Mouse (Mus musculus) urinary bladder, postnatal 14 days (tissue): ENCODE results near the gene Slc12a1.
A peak's percentile ranks its signal among the peaks of the same experiment; 100 is the strongest.

Source experiments
- DNase-seq: peaks from one replicate; pipeline ENCODE4 v3.0.0; 2021; ENCODE audit warnings: low spot score

Gene Slc12a1

DNA sequence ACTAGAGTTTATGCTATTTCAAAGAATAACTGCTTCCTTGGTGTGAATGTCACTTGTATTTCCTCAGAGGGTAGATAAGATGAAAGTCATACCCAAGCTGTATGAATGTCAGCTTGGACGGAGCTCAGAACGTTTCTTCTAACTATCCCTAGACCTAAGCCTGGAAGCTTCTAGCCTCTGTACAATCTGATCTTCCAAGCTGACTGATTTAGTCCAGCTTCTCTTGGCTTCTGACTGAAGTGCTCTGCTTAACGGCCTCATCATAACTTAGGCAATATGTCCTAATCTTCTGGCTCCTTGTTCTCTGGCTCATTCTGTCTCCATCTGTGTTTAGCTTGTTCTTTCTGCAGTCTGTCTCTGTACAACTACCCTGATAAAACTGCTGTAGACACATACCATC lies 102.3 kb downstream of the Slc12a1 start:
- DNase-seq, result no peak

DNA sequence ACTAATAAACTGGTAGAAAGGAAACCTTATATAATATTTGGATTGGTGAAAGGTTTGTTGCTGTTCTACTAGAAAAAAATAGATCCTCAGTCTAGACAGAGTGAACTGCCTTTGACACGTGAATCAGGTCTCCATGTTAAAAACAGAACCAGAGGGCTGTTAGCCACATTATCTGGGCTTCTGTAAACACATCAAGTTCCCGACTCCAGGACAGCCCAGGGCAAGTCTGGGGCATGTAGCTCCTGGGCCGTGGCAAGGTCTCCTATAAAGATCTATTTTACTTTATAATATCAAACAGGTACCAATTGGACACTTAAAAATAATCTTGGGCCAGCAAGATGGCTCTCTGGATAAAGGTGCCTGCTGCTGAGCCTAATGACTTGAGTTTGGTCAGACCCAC lies 103.6 kb downstream of the Slc12a1 start:
- no peak for DNase-seq

DNA sequence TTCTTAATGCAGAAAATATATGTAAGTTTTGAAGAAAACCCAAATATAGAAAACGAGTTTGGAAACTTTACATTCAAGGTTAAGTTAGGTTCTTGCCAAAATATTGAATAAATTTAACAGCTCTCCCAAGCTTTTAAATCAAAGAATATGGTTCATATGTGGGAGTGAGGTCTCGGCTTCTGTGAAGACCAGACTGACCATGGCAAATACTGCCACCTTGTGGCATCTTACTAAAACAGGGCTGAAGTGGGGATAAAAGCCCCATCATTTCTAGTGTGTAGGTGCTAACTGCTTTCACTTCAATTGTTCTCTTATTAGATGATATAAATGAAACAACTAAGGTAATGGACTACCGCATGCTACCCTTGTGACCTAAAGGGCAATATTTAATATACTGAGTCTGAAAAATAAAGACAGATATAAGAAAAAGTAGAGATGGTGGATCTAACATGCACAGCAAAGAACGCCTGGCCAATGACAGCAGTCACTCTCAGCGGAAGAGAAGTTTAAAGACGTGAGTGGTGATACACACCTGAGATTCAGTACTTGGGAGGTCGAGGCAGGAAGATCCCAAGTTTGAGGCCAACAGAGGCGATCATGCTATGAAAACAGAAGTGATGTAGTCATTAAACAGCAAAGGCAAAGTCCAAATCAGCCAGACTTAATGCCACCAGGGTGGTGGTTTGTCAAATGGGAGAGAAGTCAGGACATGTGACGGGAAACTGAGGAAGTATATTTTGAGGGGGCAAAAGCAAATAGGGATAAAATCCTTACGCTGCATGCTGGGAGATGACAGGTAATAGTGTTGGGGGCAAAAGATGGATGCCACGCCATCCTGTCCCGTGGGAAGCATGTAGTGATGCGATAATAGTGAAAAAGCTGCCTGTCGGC lies 107.2 kb downstream of the Slc12a1 start:
- no peak for DNase-seq

DNA sequence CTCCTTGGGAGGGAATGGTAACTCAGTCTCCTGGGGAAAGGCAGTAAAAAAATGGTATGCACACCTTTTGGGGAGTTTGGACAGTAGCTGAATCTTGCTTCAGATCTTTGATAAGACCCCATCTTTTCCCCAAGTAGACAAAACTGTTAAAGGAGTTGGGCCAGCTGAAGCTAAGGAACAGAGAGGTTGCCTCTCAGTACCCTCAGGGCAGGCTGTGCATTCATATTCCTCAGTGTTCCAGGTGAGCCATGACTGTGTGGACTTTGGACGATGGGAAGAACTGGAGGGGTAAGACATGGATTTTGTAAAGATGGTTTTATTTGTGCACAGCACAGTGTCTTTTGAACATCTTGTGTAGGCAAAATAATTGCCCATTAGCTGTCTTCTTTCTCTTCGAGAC lies 108.0 kb downstream of the Slc12a1 start:
- no peak for DNase-seq

DNA sequence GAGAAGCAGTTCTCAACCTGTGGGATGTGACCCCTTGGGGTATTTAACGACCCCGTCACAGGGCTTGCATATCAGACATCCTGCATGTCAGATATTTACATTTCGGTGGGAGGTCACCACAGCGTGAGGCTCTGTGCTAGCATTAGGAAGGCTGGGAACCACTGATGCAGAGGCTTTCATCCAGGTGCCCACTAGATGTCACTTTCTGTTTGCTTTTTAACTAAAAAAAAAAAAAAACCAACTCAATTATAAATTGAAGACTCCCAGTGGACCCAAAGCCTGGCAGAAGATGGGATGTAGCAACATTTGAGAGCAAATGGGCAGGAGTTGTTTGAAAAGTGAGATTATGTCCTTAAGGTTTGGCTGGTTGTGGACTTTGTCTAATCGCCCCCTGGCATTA lies 110.8 kb downstream of the Slc12a1 start:
- peak; percentile 24 for DNase-seq

DNA sequence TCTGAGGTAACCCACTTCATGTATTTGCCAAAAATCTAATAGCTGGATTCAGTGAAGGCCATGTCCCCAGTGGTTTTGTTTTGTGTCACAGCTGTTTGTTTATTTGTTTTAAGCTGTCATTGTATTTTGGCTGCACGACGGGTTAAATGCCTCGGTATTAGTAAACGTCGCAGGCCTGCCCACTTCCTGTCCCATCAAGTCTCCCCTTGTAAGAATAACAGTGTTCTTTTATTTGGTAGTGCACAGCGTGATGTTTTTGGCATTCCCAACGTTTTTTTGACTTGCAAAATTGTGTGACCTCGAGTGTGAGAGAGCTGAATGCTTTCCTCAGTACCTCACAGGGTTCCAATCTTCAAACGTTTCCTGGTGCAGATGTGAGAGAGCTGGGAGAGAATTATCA lies 111.4 kb downstream of the Slc12a1 start:
- no peak for DNase-seq

DNA sequence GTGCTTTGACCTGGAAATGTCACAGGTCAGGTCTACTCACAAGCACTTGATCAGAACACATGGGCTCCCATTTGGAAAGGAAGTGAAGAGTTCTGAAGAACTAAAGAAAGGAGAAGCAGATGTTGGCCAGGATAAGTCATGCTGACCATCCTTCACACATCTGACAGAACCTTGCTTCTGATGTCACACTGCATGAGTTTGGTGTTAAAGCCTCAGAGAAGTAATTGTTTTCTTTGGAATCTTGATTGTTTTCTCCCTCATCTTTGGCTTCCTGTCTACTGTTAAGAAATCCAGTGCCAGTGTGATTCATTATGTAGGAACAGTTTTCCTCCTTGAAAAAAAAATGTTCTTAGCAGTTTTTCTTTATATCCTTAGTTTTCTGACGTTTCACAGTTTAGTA lies 116.6 kb downstream of the Slc12a1 start:
- DNase-seq, result no peak

DNA sequence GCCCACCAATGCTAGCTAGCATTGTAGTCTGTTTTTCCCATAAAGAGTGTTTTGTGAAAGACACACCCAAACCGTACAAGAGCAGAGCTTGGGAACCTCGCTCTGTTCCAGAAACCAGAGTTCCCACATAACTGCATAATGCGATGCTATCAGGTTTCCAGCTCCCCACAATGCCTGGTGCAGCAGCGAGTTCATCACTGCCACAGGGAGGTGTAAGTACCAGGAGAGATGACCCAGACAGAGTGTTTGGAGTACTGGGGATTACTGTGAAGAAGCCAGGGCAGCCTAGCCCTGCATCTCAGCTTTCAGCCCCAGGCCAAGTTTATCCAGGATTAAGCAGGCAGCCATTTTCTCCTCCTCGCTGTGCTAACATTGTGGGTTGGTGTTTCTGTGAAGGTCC lies 123.3 kb downstream of the Slc12a1 start:
- DNase-seq, result no peak

DNA sequence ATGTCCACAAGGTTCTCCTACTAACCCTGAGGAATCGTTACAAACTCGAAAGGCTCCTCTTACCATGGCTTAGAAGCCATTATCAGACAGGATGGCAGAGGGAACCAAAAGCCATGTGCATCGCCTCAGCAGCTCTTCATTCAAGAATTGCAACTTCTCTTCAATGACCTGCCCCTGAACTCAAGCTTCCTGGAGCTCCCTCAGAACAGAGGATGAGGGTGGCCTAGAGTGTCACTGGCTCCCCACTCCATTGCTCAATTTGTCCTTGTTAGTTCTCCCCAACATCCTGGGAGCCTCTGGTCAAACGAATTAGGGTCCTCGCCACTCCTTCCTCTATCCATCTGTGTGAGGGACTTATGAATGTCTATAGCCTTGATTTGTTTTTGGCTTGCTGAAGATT lies 124.4 kb downstream of the Slc12a1 start:
- no peak for DNase-seq

DNA sequence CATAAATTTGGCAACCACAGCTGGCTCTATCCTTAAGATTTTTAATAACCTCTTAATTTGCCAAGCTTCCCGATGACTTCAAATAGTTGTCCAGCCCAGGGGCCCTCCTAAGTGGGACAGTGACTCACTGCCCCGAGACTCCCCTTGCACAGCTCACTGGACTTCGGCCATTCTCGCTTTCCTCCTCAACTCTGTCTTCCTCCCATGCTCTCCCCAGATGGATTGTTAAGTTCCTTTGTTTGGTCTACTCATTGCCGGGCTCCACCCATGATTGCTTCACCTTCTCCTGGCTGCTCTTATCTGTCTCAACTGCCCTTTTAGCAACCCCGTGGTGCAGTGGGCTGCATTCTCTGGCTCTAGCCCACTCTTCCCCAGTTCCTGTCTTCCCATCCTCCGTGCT lies 126.2 kb downstream of the Slc12a1 start:
- peak; percentile 59 for DNase-seq
